Mouse (Mus musculus) megakaryocyte-erythroid progenitor cell, adult 5-6 weeks (primary cell): Measurements from ENCODE around the gene Snd1. TPM values are rescaled to one million over a fixed set of nuclear protein-coding genes. Genes with fewer than 3 reads are reported as not detected.
A peak's percentile ranks its signal among the peaks of the same experiment; 100 is the strongest.

Source experiments
- ATAC-seq: replicated peaks from 2 replicates; pipeline ENCODE4 v1.8.0; 2016; ENCODE audit warnings: mild to moderate bottlenecking, inconsistent platforms; ENCODE audit not compliant: severe bottlenecking, poor library complexity, low FRiP score, low TSS enrichment
- total RNA-seq, 2 experiments: library from RNA; stranded (forward) in 1 of 2; stranded (reverse) in 1 of 2; fragments of 200-1000, 215-1000 nt in 1 of 2; fragments of >200 nt in 1 of 2; fragmentation: Nextera tagmentation in 1 of 2; gene quantifications; 2 replicates each; pipeline ENCODE4 v1.2.3; 2014 to 2017

Gene Snd1
- total RNA-seq, 2 experiments from 2014 or later: 65.7 to 188 TPM

- ATAC-seq: no peak
These were observed 488.2 kb downstream of the Snd1 start for GRCm38 (mm10) chr6:28963178-28963577.

- no peak for ATAC-seq
These were observed 490.3 kb downstream of the Snd1 start for GRCm38 (mm10) chr6:28965264-28965663.

DNA sequence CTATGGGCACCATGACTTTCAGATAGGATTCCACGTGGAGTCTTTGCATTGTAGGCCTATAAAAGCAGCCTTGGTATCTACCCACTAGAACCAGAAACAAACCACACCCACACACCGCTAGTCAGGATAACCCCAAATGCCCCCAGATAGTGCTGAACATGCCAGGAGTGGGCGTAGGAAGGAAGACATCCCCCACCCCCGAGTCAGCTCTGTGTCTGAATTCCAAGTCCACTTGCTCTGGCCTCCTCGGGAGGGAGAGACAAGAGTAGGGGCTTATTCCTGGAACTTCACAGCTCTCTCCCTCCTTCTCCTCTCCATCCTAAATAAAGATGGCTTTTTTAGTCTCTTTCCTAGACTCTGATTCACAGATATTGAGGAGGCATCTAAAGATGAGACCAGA lies 494.7 kb downstream of the Snd1 start:
- ATAC-seq: no peak

- no peak for ATAC-seq
These were observed 495.8 kb downstream of the Snd1 start for GRCm38 (mm10) chr6:28970711-28971110.

- ATAC-seq: no peak
These were observed 499.6 kb downstream of the Snd1 start for GRCm38 (mm10) chr6:28974498-28974897.

DNA sequence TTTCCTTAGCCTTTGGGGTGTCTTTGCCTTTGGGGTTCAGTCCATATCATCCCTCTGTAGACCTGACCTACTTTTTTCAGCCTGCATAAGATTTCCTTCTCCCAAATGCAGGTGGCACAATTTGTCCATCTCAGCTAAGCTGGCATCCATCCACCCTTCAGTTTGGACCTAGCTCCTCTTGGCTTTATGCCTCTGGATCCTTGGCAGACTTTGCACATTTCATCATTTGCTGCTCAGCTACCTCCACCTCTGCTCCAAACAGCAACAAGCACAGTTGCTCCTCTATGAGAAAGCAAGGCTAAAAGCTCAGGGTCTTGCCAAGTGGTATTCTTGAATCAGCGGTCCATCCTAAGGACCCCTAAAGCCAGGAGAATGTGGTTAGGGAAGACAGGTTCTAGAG lies 500.2 kb downstream of the Snd1 start:
- no peak for ATAC-seq

DNA sequence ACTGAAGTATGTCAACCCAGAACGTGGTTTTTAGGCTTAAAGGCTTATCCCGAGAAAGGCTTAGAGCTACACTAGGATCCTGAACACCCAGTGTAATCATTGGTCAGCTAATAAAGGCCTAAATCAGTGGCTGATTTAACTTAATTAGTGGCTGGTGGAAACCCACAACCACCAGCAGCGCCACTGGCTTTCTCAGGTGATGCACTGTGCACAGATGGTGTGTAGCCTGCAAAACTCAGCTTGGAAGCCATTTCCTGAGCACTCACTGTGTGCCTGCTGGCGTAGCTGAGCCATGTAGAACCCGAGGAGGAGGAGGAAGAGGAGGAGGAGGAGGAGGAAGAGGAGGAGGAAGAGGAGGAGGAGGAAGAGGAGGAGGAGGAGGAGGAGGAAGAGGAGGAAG lies 503.1 kb downstream of the Snd1 start:
- no peak for ATAC-seq

DNA sequence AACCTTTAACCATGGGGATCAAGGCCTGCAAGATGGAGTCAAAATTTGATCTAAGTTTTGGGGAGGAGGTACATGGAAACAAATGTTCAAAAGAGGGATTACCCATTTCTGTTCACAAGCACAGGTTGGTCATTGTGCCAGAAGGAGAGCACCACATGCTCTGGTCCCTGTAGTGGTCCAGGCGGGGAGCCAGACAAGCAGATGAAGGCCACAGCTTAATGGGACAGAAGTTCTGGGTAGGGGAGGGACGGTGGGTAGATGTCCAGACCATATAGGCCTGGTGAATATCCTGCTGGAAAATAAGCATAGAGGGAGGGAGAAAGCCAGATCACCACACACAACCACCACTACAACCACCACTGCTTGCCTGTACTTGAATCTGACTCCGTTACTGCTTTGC lies 503.9 kb downstream of the Snd1 start:
- no peak for ATAC-seq

DNA sequence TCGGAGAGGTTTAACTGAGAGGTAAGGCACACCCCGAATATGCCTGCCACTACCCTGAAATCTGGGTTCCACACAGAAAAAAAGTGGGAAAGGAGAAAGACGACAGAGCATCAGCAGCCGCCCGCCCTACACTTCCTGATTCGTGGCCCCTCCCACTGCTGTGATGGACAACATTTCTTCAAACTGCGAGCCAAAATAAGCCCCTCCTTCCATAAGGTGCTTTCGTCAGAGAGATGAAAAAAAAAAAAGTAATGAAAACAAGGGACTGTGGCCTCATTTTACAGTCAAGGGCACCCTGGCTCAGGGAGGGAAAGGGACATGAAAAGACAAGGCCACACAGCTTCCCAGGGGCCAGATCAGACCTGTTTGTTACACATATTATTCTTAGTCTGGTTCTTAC lies 504.6 kb downstream of the Snd1 start:
- ATAC-seq: no peak

DNA sequence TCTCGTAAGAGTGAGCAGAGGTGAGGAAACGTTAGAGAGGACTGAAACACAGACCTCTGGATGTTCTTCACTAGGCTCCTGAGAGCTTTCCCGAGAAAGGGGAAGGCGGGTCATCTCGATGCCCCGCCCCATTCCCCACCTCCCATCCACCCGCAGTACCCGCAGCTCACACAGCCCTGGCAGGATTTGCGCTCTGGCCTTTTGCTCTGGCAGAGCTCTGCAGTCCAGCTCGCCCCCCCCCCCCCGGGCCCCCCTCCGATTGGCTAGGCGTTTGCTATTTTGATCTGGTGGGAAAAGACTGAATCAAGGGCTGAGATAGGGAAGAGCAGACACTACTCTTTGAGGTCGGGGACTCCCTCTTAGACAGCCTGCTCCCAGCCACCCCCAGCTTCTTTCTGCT lies 505.3 kb downstream of the Snd1 start:
- no peak for ATAC-seq

- no peak for ATAC-seq
These were observed 506.0 kb downstream of the Snd1 start for GRCm38 (mm10) chr6:28980750-28981584.

DNA sequence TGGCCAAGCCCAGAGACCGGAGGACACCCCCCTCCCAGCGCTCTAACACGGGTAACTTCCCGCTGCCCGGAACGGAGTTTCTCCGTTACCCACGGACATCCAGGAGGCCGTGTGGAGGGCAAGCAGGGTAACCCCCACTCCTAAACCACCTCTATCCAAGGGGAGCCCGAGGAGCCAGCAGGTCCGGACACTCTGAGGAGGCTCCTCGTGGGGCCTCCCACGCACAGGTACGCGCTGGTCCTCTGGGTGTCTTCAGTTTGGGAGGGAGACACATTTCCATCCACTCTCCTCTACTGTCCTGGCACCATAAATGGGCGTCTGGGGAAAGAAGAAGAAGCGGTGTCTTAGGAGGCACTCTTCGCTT lies 506.6 kb downstream of the Snd1 start:
- no peak for ATAC-seq

- ATAC-seq: 0 out of 2 replicates have a peak, but pooled peaks have one; percentile 54
These were observed 507.2 kb downstream of the Snd1 start for GRCm38 (mm10) chr6:28981966-28982701.

- no peak for ATAC-seq
These were observed 507.9 kb downstream of the Snd1 start for GRCm38 (mm10) chr6:28982817-28983216.

Other genes starting within 250 kb of the Snd1 start
- 73.2 and 81.9 TPM in 2 replicates for gene Zfp800, start 77.1 kb upstream of the Snd1 start, total RNA-seq (2014; fragmentation: Nextera tagmentation)
- 112 and 158 TPM in 2 replicates for gene Zfp800, start 77.1 kb upstream of the Snd1 start, total RNA-seq (2017)
- gene Arf5, start 51.6 kb upstream of the Snd1 start, total RNA-seq (2014; fragmentation: Nextera tagmentation): 74.2 and 89.2 TPM in 2 replicates
- gene Arf5, start 51.6 kb upstream of the Snd1 start, total RNA-seq (2017): 43.2 and 45.6 TPM in 2 replicates
- 0.32 and 0.48 TPM in 2 replicates for gene Fscn3, start 47.4 kb upstream of the Snd1 start, total RNA-seq (2014; fragmentation: Nextera tagmentation)
- not detected in 2 replicates for gene Fscn3, start 47.4 kb upstream of the Snd1 start, total RNA-seq (2017)
- 4.2 and 4.3 TPM in 2 replicates for gene Gcc1, start 46.7 kb upstream of the Snd1 start, total RNA-seq (2014; fragmentation: Nextera tagmentation)
- 10.4 and 12.1 TPM in 2 replicates for gene Gcc1, start 46.7 kb upstream of the Snd1 start, total RNA-seq (2017)
- gene Pax4, start 25.8 kb upstream of the Snd1 start, total RNA-seq (2014; fragmentation: Nextera tagmentation): not detected in 2 replicates
- gene Pax4, start 25.8 kb upstream of the Snd1 start, total RNA-seq (2017): not detected in 2 replicates